Mouse (Mus musculus) CH12.LX (cell line): Measurements from ENCODE around the gene Hsd17b13. TPM values are rescaled to one million over a fixed set of nuclear protein-coding genes. Genes with fewer than 3 reads are reported as not detected.
"Not testable (repeated sequence)": the region's sequence is repeated elsewhere in the genome, so short reads cannot be mapped to it uniquely, and the experiment has no call there.

Experiments
- DNase-seq: peaks from one replicate; pipeline ENCODE4 v3.0.0-alpha.2; 2013; ENCODE audit errors: extremely low read depth
- H3K27ac ChIP-seq: 2 replicates; pipeline ENCODE4 v1.5.1; 2012; ENCODE audit warnings: low read depth, mild to moderate bottlenecking, control low read depth, moderate library complexity; ENCODE audit not compliant: insufficient read depth
- H3K27me3 ChIP-seq: replicated peaks from 2 replicates; pipeline ENCODE3; 2012; ENCODE audit warnings: inconsistent platforms
- H3K36me3 ChIP-seq, 2 experiments: replicated peaks in 1 of 2; 2 replicates each; pipeline versions ENCODE3 to v1.6.1; 2012; ENCODE audit warnings: inconsistent platforms in 1 of 2, low read length in 1 of 2, mild to moderate bottlenecking in 1 of 2, mixed read lengths in 1 of 2, moderate library complexity in 1 of 2; ENCODE audit not compliant: control insufficient read depth in 1 of 2, insufficient read depth in 1 of 2
- H3K4me1 ChIP-seq, 2 experiments: 2 replicates each; pipeline ENCODE4 v1.6.1; 2012; ENCODE audit warnings: inconsistent platforms in 1 of 2, moderate library complexity in 1 of 2; ENCODE audit not compliant: insufficient read depth in 2 of 2, control insufficient read depth in 1 of 2
- H3K4me2 ChIP-seq: 2 replicates; pipeline ENCODE4 v1.6.1; 2012; ENCODE audit warnings: low read depth, mild to moderate bottlenecking, control low read depth; ENCODE audit not compliant: poor library complexity, insufficient read depth, severe bottlenecking
- H3K4me3 ChIP-seq, 3 experiments: fragments of 150-350 bp in 1 of 3; sonication (generic) in 1 of 3; replicated peaks in 1 of 3; 2 replicates each; pipeline versions ENCODE3 to v1.5.1; 2011 to 2012; ENCODE audit warnings: low read depth in 2 of 3, low read length in 2 of 3, mild to moderate bottlenecking in 2 of 3, moderate library complexity in 2 of 3, control low read depth in 1 of 3, improper control_type of control experiment in 1 of 3, inconsistent platforms in 1 of 3, mixed read lengths in 1 of 3; ENCODE audit not compliant: poor library complexity in 1 of 3
- H3K79me2 ChIP-seq: replicated peaks from 2 replicates; pipeline ENCODE4 v1.6.1; 2012; ENCODE audit warnings: mild to moderate bottlenecking, moderate library complexity; ENCODE audit not compliant: control insufficient read depth, poor library complexity, insufficient read depth, severe bottlenecking; ENCODE audit errors: extremely low read depth
- H3K9ac ChIP-seq: 2 replicates; pipeline ENCODE4 v1.6.1; 2012; ENCODE audit warnings: low read depth, mild to moderate bottlenecking, control low read depth, moderate library complexity; ENCODE audit not compliant: insufficient read depth
- H3K9me3 ChIP-seq: replicated peaks from 2 replicates; pipeline ENCODE3; 2012; ENCODE audit warnings: low read length, inconsistent platforms, mixed read lengths
- BHLHE40 ChIP-seq: IDR thresholded peaks from 2 replicates; pipeline ENCODE4 v1.6.1; 2011; ENCODE audit warnings: mild to moderate bottlenecking, low read depth, low read length, improper control_type of control experiment
- CHD2 ChIP-seq: IDR thresholded peaks from 2 replicates; pipeline ENCODE4 v1.6.1; 2011; ENCODE audit warnings: low read length, improper control_type of control experiment
- E2F4 ChIP-seq: IDR thresholded peaks from 2 replicates; pipeline ENCODE4 v1.6.1; 2011; ENCODE audit warnings: low read depth, low read length, improper control_type of control experiment; ENCODE audit not compliant: insufficient replicate concordance
- EP300 ChIP-seq: IDR thresholded peaks from 2 replicates; pipeline ENCODE4 v1.6.1; 2011; ENCODE audit warnings: low read length, improper control_type of control experiment
- IRF4 ChIP-seq: IDR thresholded peaks from 2 replicates; pipeline ENCODE4 v1.6.1; 2014; ENCODE audit warnings: low read depth, mild to moderate bottlenecking, inconsistent platforms, low read length, improper control_type of control experiment
- MAX ChIP-seq: IDR thresholded peaks from 2 replicates; pipeline ENCODE4 v1.6.1; 2011; ENCODE audit warnings: low read length, improper control_type of control experiment
- POLR2AphosphoS2 ChIP-seq: IDR thresholded peaks from 2 replicates; pipeline ENCODE4 v1.6.1; 2011; ENCODE audit warnings: low read depth, low read length, improper control_type of control experiment
- SMC3 ChIP-seq: IDR thresholded peaks from 2 replicates; pipeline ENCODE4 v1.6.1; 2011; ENCODE audit warnings: low read depth, low read length, improper control_type of control experiment
- TBP ChIP-seq: conservative IDR thresholded peaks from 2 replicates; pipeline ENCODE4 v1.6.1; 2011; ENCODE audit warnings: low read depth, low read length, improper control_type of control experiment
- TCF12 ChIP-seq: IDR thresholded peaks from 2 replicates; pipeline ENCODE4 v1.6.1; 2014; ENCODE audit warnings: low read depth, mild to moderate bottlenecking, inconsistent platforms, low read length, improper control_type of control experiment
- UBTF ChIP-seq: IDR thresholded peaks from 2 replicates; pipeline ENCODE4 v1.6.1; 2012; ENCODE audit warnings: low read depth, mild to moderate bottlenecking, inconsistent platforms, low read length, improper control_type of control experiment, moderate library complexity
- USF1 ChIP-seq: IDR thresholded peaks from 2 replicates; pipeline ENCODE4 v1.6.1; 2014; ENCODE audit warnings: low read depth, mild to moderate bottlenecking, inconsistent platforms, low read length, improper control_type of control experiment
- ZKSCAN1 ChIP-seq: IDR thresholded peaks from 2 replicates; pipeline ENCODE4 v1.6.1; 2012; ENCODE audit warnings: low read depth, inconsistent platforms, low read length, improper control_type of control experiment, borderline replicate concordance
- ZMIZ1 ChIP-seq: IDR thresholded peaks from 2 replicates; pipeline ENCODE4 v1.6.1; 2012; ENCODE audit warnings: low read depth, mild to moderate bottlenecking, inconsistent platforms, low read length, improper control_type of control experiment
- dilution Hi-C: fragments of 300-500 bp; cut with MboI; formaldehyde crosslinking; loops from 2 replicates; pipeline ENCODE4 v1.14.3; 2020; ENCODE audit warnings: low sequenced_read_pairs; ENCODE audit not compliant: extremely low pct_unique_long_range_greater_than_20kb, extremely low pct_ligation_motif_present
- in situ Hi-C: fragments of 300-500 bp; cut with MboI; formaldehyde crosslinking; loops from 3 replicates; pipeline ENCODE4 v1.14.3; 2019; ENCODE audit warnings: low sequenced_read_pairs, low pct_ligation_motif_present, low pct_unique_long_range_greater_than_20kb, mixed read lengths
- polyA plus RNA-seq: library from polyadenylated mRNA; unstranded; fragments of >175 nt; gene quantifications from 2 replicates; pipeline ENCODE4 v1.2.1, GENCODE M21; 2012; ENCODE audit warnings: low read depth; ENCODE audit not compliant: insufficient read length
- total RNA-seq, 2 experiments: library from RNA; depleted of rRNA; stranded (reverse); fragments of 300-350 nt in 1 of 2; fragments of >200 nt in 1 of 2; gene quantifications; 2 replicates each; pipeline ENCODE4 v1.2.3; 2012 to 2014

The Hsd17b13 gene
- total and polyA plus RNA-seq, 3 experiments: 0.23 to 0.64 TPM; not detected in 1

DNA sequence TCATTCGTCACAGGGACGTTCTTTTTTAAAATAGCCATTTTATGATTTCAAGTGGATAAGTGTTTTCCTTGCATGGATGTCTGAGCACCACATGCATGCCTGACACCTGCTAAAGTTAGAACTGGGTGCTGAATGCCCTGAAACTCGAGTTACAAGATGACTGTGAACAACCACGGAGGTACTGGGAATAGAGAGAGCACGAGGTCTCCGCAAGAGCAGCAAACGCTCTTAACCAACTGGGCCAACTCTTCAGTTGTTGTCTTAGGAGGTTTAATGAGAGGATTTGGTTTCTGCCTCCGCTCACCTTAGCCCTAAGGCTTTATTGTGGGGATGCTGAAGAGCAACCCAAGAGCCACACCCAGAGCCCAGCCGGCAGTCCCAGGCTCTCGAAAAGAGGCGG is 47.6 kb upstream of the Hsd17b13 start:
- DNase-seq: no peak
- no peaks in the 10 kb centered on the region for H3K9me3 ChIP-seq
- H3K9ac ChIP-seq: no peak overlapping the region
- in situ Hi-C loops (no loop called here), dilution Hi-C loops (no loop called here)
- H3K4me3 ChIP-seq: no peak overlapping the region
- H3K4me2 ChIP-seq: peak overlapping the region; percentile 89; the same call in 1 of the 2 replicates
- TF ChIP-seq E2F4: no peak
- peak; percentile 41; the same call in 1 of the 2 replicates for TF ChIP-seq IRF4
- TF ChIP-seq ZKSCAN1: no peak
- TF ChIP-seq MAX: peak; percentile 58; the same call in 1 of the 2 replicates
- TF ChIP-seq POLR2AphosphoS2: no peak
- TF ChIP-seq SMC3: no peak
- no peak for TF ChIP-seq USF1
- no peak for TF ChIP-seq UBTF
- peaks cover 13 to 43% of the 10 kb centered on the region in 2 experiments for H3K4me1 ChIP-seq
- H3K27me3 ChIP-seq: no peaks in the 10 kb centered on the region
- H3K27ac ChIP-seq: no peak overlapping the region
- no peaks in the 10 kb centered on the region for H3K79me2 ChIP-seq
- no peaks in the 10 kb centered on the region for H3K36me3 ChIP-seq

DNA sequence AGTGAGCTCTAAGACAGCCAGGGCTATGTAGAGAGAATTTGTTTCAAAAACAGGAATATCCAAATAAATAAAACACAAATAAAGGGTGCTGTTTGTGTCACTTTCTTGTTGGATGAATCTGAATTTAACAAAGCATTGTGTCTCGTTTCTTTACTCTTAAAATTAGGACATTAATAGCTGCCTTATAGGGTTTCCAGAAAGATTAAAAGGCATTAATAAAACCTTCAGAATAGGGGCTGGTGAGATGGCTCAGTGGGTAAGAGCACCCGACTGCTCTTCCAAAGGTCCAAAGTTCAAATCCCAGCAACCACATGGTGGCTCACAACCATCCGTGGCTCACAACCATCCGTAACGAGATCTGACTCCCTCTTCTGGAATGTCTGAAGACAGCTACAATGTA is 47.0 kb upstream of the Hsd17b13 start:
- H3K36me3 ChIP-seq, H3K9ac ChIP-seq, H3K4me3 ChIP-seq, H3K4me2 ChIP-seq, DNase-seq, dilution Hi-C loops, H3K27ac ChIP-seq, H3K9me3 ChIP-seq, H3K79me2 ChIP-seq, in situ Hi-C loops, H3K27me3 ChIP-seq: not testable (repeated sequence)
- TF ChIP-seq TBP: 0 out of 2 replicates have a peak, but pooled peaks have one; percentile 36
- H3K4me1 ChIP-seq: peaks cover 13 to 46% of the 10 kb centered on the region in 2 experiments

DNA sequence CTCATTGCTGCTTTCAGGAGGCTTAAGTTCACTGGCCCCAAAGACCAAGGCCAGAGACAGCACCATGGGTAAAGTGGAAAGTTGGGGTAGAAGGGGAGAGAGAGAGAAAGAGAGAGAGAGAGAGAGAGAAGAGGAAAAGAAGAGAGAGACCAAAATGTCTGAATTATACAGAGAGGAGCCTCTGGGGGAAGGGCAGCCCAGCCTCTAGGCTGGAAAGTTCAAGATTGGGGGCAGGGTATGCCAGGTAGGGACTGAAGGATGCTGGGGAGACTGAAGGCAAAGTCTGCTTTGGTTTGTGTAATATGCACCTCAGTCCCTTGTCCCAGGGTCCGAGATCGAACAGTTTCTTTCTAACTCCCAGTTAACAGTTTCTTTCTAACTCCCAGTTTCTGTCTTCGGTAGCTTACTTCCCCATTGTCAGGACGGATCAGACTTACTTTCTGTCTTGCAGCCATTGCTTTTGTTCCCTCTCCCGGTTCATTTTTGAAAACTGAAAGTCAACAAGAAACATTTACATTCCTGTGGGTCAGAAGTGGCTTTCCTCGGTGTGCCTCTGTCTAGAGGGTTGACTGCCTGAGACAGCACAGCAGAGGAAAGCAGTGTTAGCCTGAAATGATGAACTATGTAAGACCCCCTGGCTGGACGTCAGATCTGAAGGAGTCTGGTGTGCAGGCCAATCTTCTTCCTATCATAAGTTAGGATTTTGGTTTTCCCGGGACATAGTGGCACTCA is 46.2 kb upstream of the Hsd17b13 start:
- Histone ChIP-seq H3K4me3 (peak overlapping the region in 1 of 3 experiments; percentile 14), H3K4me1 (peaks cover 13 to 48% of the 10 kb centered on the region in 2 experiments), H3K79me2 (no peaks in the 10 kb centered on the region), H3K4me2 (peak overlapping the region; percentile 96), H3K27me3 (no peaks in the 10 kb centered on the region), H3K9me3 (no peaks in the 10 kb centered on the region), H3K27ac (no peak overlapping the region), H3K36me3 (peaks cover 0 to 2% of the 10 kb centered on the region in 2 experiments), H3K9ac (peak overlapping the region; percentile 55)
- dilution Hi-C loops (no loop called here), in situ Hi-C loops (no loop called here)
- TF ChIP-seq ZMIZ1: no peak
- peak; percentile 41; the same call in 1 of the 2 replicates for TF ChIP-seq IRF4
- TF ChIP-seq BHLHE40: 0 out of 2 replicates have a peak, but pooled peaks have one; percentile 15
- peak; percentile 34; the same call in 1 of the 2 replicates for TF ChIP-seq TCF12
- 0 out of 2 replicates have a peak, but pooled peaks have one; percentile 25 for TF ChIP-seq EP300
- TF ChIP-seq CHD2: peak; percentile 87
- no peak for TF ChIP-seq MAX
- DNase-seq: no peak
